Mouse (Mus musculus) lung, postnatal 25 days (tissue): Measurements from ENCODE around the gene Nr2e3.
A peak's percentile ranks its signal among the peaks of the same experiment; 100 is the strongest.
"Not testable (repeated sequence)": the region's sequence is repeated elsewhere in the genome, so short reads cannot be mapped to it uniquely, and the experiment has no call there.

Experiments used
- DNase-seq: peaks from one replicate; pipeline ENCODE4 v3.0.0; 2022; ENCODE audit warnings: low spot score

Nr2e3 gene

DNA sequence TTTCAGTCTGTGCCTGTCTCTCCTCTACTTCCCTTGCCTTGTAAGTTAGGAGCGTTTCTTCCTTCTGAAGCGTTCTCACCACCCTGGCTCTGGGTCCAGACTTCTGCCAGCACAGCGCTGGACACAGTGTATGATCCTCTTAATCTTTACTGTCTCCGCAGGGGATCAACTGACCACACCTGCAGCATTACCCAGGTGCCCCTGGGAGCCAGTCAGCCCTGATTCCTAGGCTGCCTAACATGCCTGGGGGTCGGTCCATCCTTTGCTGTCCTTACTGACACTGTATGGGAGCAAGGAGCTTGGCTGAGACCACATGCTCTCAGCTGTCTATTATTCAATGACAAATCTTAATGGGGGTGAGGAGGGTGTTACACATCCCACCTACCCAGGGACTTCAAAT, 10.5 kb downstream of the Nr2e3 start:
- no peak for DNase-seq

DNA sequence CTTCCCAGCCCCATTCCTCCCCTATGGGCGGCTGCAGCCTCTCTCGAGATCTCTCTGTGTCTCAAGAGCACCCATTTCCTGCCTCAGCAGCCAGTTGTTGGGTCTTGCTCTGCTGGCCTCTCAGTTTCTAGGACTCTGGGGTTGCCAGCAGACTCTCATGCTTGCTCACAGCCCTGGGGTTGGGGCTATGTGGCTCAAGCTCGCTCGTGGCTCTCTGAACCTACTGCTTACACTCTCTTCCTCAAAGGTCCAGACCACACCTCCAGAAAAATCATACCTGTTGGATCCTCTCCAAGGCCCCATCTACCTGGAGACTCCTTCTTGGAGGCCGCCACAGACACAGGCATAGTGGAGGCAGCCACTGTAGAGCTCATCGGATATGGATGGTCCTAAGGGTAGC, 10.9 kb downstream of the Nr2e3 start:
- DNase-seq = no peak

DNA sequence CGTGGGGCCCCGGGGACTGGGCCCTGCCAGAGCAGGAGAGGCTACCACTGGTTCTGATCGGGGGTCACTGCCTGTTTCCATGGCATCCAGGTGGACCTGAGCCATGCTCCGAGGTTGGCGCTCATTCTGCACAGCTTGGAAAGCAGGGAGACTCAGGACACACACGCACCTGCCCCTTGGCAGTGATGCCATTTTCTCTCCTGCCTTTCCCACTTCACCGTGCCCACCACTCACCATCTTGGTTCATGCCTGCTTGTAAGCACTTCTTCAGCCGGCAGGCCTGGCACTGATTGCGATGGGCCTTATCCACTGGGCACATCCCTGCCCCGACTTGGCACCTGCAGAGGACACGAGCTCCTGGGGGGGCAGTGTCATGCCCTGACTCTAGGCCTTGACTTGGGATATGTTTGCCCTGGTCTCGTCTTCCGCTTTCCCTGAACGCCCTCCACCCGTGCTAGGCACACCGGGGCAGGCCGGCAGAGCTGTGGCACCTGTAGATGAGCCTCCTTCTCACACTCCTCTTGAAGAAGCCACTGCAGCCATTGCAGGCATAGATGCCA, 11.7 kb downstream of the Nr2e3 start:
- no peak for DNase-seq

DNA sequence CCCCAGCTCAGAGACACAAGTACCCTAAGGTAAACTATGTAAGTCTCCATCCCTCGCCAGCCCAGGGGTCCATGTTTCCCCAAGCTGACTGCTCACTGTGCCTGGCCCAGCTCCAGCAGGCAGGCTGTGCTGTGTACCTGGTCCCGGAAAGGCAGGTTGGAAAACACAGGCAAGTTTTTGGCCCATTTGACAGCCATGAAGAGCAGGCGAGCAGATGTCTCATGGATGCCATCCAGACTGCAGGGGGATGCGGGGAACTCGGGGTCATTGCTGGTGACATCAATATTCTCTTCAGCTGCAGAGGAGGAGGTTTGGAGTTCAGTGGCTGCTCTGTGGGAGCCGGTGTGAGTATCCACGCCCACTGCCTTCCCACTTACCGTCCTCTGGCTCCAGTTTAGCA, 12.2 kb downstream of the Nr2e3 start:
- no peak for DNase-seq

DNA sequence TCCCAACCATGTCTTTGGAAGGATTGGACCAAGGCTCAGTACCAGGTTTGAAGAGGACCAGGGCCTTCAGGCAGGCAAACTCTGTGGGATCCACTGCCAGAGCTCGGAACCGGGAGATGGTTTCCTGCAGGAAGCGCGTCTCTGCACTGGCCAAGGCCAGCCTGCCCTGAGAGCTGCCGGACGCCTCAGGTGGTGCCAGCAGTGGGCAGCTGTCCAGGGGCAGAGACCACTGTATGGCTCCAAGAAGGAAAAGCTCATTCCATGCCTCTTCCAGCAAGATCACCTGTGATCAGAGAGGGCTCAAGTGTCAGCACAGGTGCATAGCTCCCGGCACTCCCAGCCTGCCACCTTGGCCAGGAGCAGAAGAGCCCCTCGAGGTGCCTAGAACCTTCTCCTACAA, 13.2 kb downstream of the Nr2e3 start:
- DNase-seq = no peak

DNA sequence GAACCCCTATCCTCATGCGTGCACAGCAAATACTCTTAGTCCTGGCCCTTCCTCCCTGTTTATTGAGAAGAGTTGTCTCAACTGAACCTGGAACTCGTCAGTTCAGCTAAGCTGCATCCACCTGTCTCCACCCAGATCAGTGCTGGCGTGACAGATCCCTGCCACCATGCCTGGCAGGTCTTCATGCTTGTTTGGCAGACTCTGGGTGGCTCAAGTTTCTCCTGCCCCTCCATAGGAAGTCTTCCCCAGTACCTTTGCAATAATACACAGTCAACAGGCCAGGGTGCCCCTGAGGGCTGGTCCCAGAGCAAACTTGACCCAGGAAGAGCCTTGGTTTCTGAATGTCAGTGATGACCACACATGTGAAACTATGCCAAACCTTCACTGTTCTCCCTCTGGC, 15.2 kb downstream of the Nr2e3 start:
- DNase-seq = no peak

DNA sequence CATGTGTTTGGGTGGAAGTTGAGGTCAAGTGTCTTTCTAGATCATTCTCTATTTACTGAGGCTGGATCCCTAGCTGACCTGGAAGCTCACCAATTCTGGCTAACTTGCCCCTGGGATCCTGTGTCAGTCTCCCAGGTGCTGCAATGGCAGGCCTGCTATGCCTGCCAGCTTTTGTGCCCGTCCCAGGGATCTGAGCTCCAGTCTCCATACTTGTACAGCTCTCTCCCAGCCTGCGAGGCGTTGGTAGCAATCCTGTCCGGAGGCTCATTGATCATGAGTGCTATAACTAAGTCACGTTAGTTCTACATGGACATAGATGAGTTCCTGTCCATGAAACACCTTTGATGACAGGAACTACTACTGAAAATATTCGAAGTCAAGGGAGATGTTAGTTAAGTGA, 16.6 kb downstream of the Nr2e3 start:
- no peak for DNase-seq

DNA sequence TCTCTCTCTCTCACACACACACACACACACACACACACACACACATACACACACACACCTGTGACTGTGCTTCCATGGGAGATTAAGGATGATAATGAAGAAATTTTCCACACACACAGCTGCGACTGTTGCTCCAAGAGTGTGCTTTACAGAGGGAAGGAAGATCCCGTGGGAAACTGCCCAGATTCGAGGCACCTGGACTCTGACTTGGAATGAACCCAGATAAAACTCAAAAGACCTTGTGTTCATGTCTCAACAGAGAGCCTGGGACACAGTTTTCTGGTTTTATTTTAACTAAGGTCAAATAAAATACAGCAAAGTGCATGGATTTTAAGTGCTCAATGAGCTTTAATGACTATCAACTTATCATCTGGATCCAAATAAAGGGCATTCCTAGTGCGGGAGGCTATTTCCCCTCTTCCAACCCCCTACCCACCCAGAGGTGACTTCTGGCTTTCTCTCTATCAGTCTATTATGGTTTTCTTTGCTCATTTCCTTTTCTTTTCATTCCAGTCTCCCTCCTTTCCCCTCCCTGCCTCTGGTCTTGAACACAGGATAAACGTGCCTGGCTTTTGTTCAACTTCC, 17.9 kb downstream of the Nr2e3 start:
- DNase-seq = no peak

DNA sequence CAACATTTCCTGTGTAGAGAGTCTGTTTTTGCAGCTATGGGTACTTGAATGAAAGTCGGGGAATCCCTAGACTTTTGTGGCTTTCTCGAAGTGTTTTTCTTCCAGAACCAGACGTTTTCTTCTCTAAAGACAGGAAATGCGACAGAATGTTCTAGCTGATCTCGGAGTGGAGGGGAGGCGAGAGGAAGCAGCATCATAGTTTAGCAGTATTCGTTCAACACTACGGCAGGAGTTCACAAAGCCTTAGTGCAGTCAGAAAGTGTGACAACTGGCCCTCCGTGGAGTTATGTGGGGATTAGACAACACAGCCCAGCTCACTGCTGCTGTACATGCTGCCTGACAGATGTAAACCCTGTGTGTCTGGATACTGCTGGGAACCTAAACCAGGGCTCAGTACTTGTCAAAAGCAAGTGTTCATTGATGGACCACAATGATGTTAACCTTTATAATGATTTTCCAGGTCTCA, 18.5 kb downstream of the Nr2e3 start:
- peak; percentile 26 for DNase-seq

DNA sequence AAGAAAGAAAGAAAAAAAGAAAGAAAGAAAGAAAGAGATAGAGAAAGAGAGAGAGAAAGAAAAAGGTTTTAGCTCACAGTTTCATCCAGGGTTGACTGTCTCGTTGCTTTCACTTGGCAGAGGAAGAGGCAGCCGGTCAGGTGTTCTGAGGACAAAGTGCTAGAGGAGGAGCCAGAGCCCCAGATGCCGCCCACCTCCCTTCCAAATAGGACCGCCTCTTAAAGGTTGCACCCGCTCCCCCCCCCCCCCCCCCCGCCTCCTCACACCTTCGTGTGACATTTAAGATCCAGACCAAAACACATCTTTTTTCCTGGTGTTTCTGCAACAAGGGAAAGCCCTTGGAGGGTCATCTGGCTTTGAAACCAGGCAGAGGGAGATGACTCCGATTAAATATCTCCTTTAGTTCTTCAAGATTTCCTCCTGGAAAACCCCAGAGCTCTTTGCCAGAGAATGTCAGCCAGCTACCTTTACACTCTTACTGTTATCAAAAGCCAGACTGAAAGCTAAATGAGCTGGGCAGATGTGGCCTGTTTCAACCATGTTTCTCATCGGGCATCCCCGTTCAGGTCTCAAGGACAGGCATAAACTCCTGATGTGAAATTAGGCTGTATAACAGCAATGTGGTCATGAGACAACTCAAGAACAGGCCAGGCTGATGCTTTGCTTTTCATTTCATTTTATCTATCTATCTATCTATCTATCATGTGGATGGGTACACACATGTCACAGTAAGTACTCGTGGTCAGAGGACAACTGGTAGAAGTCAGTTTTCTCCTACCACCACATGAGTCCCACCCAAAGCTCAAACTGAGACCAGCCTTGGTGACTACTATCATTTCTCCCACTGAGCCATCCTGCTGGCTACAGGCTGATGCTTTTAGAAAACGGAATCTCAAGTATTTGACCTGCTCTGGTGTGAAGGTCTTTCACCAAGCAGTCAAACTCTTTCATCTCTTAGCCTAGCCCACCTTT, 19.3 kb downstream of the Nr2e3 start:
- DNase-seq = peak; percentile 13

DNA sequence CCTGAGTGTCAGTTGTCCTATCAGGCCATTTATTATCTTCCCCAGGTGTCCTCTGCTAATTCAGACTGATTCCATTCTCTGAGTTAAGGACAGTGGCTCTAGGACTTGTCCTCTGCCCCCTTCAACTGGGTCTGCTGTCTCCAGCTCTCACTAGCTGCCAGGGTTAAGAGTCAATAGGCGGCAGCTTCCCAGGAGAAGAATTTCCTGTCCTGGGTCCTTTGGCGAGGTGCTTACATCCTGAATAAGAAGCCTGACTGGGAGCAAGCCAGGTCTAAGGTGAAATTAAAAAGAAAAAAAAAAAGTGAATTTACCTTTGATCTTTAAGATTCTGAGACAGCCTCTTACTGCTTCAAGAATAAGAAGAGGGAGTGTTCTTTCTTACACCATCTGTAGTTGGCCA, 20.8 kb downstream of the Nr2e3 start:
- no peak for DNase-seq

DNA sequence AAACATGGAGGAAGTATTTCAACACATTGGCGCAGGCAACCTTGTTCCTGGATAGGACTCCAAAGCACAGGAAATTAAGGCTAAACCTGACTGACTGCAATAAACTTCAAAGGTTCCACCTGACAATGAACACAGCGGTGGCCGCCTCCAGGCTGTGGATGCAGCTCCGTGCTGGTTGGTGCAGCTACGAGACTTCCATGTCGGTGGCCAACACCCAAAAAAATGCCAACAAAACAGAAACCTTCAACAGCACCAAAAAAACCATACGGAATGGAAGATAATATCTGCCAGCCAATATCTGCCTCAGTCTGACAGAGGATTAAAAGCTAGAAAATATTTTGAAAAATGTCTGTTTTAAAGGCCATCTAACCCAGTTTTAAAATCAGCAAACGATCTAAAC, 21.9 kb downstream of the Nr2e3 start:
- DNase-seq = no peak

DNA sequence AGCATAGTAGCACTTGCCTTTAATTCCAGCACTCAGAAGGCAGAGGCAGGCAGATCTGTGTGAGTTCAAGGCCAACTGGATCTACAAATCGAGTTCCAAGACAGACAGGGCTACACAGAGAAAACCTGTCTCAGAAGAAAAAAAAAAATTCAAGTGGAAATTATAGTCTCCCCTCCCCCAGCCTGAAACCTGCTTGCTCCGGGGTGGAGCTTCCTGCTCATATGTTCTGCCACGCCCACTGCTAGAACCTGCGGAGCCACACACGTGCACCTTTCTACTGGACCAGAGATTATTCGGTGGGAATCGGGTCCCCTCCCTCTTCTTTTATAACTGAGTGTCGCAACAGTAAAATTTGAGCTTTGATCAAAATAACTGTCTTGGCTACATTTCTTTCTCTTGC, 24.6 kb downstream of the Nr2e3 start:
- DNase-seq = not testable (repeated sequence)

DNA sequence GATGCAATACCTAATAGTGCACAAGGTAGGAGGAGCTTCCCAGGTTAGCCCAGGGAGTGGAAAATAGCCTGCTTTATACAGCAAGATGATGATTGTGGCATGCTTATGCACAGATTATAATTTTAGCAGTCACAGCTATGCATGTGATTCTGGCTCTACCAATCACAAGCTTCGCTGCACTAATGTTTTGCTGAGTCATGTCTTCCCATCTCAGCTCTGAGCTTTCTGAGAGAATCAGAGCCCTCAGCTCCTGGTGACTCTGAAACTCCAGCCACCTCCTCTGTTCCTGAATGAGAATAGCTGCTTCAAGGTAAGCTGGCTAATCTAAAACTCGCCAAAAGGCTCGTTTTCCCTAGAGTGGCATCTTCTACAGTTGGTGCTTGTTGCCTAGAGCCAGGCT, 30.2 kb downstream of the Nr2e3 start:
- DNase-seq = no peak

DNA sequence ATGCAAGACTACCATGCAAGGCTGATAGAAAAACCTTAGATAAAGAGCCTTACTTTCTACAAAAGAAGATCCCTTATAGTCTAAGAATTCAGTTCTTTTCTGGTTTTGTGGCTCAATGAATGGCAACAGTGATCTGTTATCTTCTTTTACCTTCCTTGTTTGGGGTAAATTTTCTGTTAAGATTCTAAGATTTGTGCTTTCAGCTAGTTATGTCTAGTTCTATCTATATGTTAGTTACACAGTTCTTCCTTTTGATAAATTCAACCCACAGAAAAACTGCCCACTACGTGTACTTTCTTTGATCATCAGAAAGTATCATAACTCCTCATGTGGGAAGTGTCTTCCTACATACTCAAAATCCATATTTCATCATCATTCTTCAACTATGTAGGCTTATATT, 45.7 kb downstream of the Nr2e3 start:
- DNase-seq = no peak

DNA sequence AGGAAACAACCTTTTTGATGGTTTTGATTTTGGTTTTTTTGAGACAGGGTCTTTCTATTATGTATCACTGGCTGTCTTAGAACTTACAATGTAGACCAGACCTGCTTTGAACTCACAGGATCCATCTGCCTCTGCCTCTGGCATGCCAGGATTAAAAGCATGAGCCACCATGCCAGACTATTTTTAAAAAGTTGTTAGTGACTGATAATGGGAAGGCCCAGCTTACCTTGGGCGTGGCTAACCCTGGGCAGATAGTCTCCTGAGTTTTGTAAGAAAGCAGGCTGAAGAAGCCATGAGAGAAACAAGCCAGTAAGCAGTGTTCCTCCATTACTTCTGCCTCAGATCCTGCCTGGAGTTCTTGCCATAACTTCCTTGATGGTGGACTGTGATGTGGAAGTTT, 57.1 kb downstream of the Nr2e3 start:
- no peak for DNase-seq
